Mouse (Mus musculus): ENCODE results near the gene Nr5a1.

DNA sequence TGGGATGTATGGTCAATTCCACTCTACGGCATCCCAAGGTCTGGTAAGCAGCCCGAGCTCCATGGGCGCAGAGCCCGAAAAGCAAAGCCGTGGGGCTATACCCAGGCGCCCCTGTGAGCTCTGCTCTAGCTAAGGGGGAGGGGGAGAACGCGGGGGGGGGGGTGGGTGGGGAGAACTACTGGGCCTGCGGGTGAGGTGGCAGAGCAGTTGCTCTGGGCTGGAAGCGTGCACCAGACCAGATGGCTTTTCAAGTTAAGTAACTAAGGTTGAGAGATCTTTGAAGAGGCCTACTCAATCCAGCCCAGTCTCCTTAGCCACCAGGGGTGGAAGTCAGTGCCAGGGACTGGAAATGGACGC is 1.6 kb downstream of the Nr5a1 start:
- TF ChIP-seq POLR2A (IDR thresholded peaks at IDR 0.05; ENCODE audit: control insufficient read depth, extremely low read depth, insufficient read depth, low read length, poor library complexity) (no peak), CTCF (IDR thresholded peaks at IDR 0.05; ENCODE audit: borderline replicate concordance, control insufficient read depth, extremely low read depth, insufficient read depth, low read length, poor library complexity) (no peak)

Measured in thymus, adult 2 months (tissue).